ENCODE assay signal across 19 mouse cellular contexts in the genomic region with DNA sequence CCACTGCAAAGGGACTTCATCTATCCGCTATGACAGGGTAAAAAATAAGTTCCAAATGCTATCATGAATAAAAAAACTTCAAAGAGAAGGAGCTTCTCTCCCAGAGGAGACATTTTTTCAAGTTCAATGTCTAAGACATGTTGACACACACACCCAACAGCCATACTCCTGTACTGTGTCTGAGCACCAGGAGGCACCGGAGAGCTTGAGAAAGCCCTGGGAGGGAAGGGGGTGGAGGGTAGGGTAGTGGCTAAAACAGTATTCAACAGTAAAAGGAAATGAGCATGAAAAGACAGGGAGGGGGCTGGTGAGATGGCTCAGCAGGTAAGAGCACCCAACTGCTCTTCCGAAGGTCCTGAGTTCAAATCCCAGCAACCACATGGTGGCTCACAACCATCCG. TPM values are rescaled to one million over a fixed set of nuclear protein-coding genes. Genes with fewer than 3 reads are reported as not detected.
DNase-seq lines count a peak whose midpoint lies in the region; ATAC-seq and TF ChIP-seq lines count a peak whose summit lies in the region.
"Had no signal": no experiment of that assay in that cellular context is flagged by ENCODE, and none has a peak within 500 bp of the region (broad histone marks: within the 10 kb centered on the region; RNA-seq: fewer than 3 reads in every experiment).

No protein-coding gene starts in this region.

- no peak overlapping the region for H3K9ac ChIP-seq in lung, postnatal 0 days (replicated peaks; ENCODE audit: low read depth)
- H3K9ac ChIP-seq in intestine, postnatal 0 days (ENCODE audit: low read depth, low read length), result no peak overlapping the region
- no peak overlapping the region for H3K9ac ChIP-seq in kidney, embryonic 15.5 days
- H3K9ac ChIP-seq: forebrain, embryonic 15.5 days; liver, embryonic 12.5 days; stomach, embryonic 15.5 days had no signal

- H3K36me3 ChIP-seq in lung, postnatal 0 days (ENCODE audit: insufficient read depth, low read length), result no peaks in the 10 kb centered on the region
- no peaks in the 10 kb centered on the region for H3K36me3 ChIP-seq in intestine, postnatal 0 days (ENCODE audit: control insufficient read depth, insufficient read depth)
- H3K36me3 ChIP-seq in kidney, embryonic 15.5 days, result no peaks in the 10 kb centered on the region
- H3K36me3 ChIP-seq: forebrain, embryonic 15.5 days; liver, embryonic 12.5 days; stomach, embryonic 15.5 days had no signal

- H3K4me3 ChIP-seq in lung, postnatal 0 days (ENCODE audit: low read depth, low read length), result no peak overlapping the region
- no peak overlapping the region for H3K4me3 ChIP-seq in intestine, postnatal 0 days (ENCODE audit: low read depth, low read length)
- no peak overlapping the region for H3K4me3 ChIP-seq in kidney, embryonic 15.5 days (replicated peaks)
- H3K4me3 ChIP-seq: forebrain, embryonic 15.5 days; liver, embryonic 12.5 days; stomach, embryonic 15.5 days had no signal

- 92% methylated on average over 3 of the region's 4 CpGs for WGBS in lung, postnatal 0 days
- WGBS in intestine, postnatal 0 days, result 86% methylated on average over 3 of the region's 4 CpGs
- WGBS in kidney, embryonic 15.5 days, result 93% methylated on average over 4 of the region's 4 CpGs

- H3K4me1 ChIP-seq in lung, postnatal 0 days (ENCODE audit: insufficient read depth, low read depth, low read length), result no peaks in the 10 kb centered on the region
- no peaks in the 10 kb centered on the region for H3K4me1 ChIP-seq in intestine, postnatal 0 days (replicated peaks; ENCODE audit: control insufficient read depth, insufficient read depth, low read length)
- H3K4me1 ChIP-seq in kidney, embryonic 15.5 days, result peaks cover 3% of the 10 kb centered on the region; the same call in 1 of the 2 replicates
- H3K4me1 ChIP-seq: forebrain, embryonic 15.5 days; liver, embryonic 12.5 days; stomach, embryonic 15.5 days had no signal

- TF ChIP-seq EP300 in lung, postnatal 0 days (IDR thresholded peaks at IDR 0.05), result no peak

- peak; percentile 3; the same call in 1 of the 2 replicates for TF ChIP-seq CTCF in lung, postnatal 0 days (IDR thresholded peaks at IDR 0.05)
- TF ChIP-seq CTCF in intestine, postnatal 0 days (IDR thresholded peaks at IDR 0.05; ENCODE audit: low read depth), result peak; percentile 63

- H3K27me3 ChIP-seq in lung, postnatal 0 days (replicated peaks; ENCODE audit: insufficient read depth, low read length), result no peaks in the 10 kb centered on the region
- H3K27me3 ChIP-seq in intestine, postnatal 0 days (replicated peaks; ENCODE audit: control insufficient read depth, insufficient read depth, low read length), result no peaks in the 10 kb centered on the region
- H3K27me3 ChIP-seq in kidney, embryonic 15.5 days, result no peaks in the 10 kb centered on the region
- H3K27me3 ChIP-seq: forebrain, embryonic 15.5 days; liver, embryonic 12.5 days; stomach, embryonic 15.5 days had no signal

- H3K27ac ChIP-seq in lung, postnatal 0 days (ENCODE audit: low read length), result no peak overlapping the region
- H3K27ac ChIP-seq in intestine, postnatal 0 days (ENCODE audit: low read depth, low read length), result no peak overlapping the region
- no peak overlapping the region for H3K27ac ChIP-seq in kidney, embryonic 15.5 days
- H3K27ac ChIP-seq: forebrain, embryonic 15.5 days; liver, embryonic 12.5 days; stomach, embryonic 15.5 days had no signal

- no peaks in the 10 kb centered on the region for H3K9me3 ChIP-seq in lung, postnatal 0 days (ENCODE audit: low read length)
- no peaks in the 10 kb centered on the region for H3K9me3 ChIP-seq in intestine, postnatal 0 days (ENCODE audit: control insufficient read depth)
- no peaks in the 10 kb centered on the region for H3K9me3 ChIP-seq in kidney, embryonic 15.5 days (replicated peaks)
- H3K9me3 ChIP-seq: forebrain, embryonic 15.5 days; liver, embryonic 12.5 days; stomach, embryonic 15.5 days had no signal

- no peak overlapping the region for H3K4me2 ChIP-seq in lung, postnatal 0 days (replicated peaks; ENCODE audit: low read depth, low read length)
- H3K4me2 ChIP-seq in intestine, postnatal 0 days (replicated peaks; ENCODE audit: low read depth), result no peak overlapping the region
- no peak overlapping the region for H3K4me2 ChIP-seq in kidney, embryonic 15.5 days
- H3K4me2 ChIP-seq: forebrain, embryonic 15.5 days; heart, embryonic 11.5 days; liver, embryonic 12.5 days; stomach, embryonic 15.5 days had no signal

- no peak for ATAC-seq in lung, postnatal 0 days
- peak; percentile 63; the same call in 1 of the 2 replicates for ATAC-seq in intestine, postnatal 0 days
- ATAC-seq in kidney, embryonic 15.5 days (replicated peaks; ENCODE audit: low FRiP score), result no peak
- ATAC-seq: forebrain, embryonic 15.5 days; liver, embryonic 12.5 days had no signal

- no peak for DNase-seq in lung, postnatal 0 days (ENCODE audit: low spot score)
- no peak for DNase-seq in lung, adult 18-20 months
- peak; percentile 37 for DNase-seq in ES-CJ7 (ENCODE audit: low read depth, low spot score)
- DNase-seq in thymus, postnatal 4 days, result peak; percentile 63
- no peak for DNase-seq in embryo, embryonic 10 days (ENCODE audit: low spot score)
- DNase-seq: adrenal gland, postnatal 10 days; cerebellum, adult 9-10 months; embryo, embryonic 11 days; heart, postnatal 36 days; kidney, postnatal 4 days; layer of hippocampus, postnatal 36 days; left cerebral cortex, postnatal 4 days; lung, postnatal 10 days had no signal

RNA-seq across cellular contexts. Expression of gene Atp8a2, which starts 58.6 kb away (rescaled TPM):
- 0.25 and 0.54 TPM in 2 replicates for polyA plus RNA-seq in lung, postnatal 0 days (2015; fragmentation: Nextera tagmentation; extraction: Ambion mirVana)
- 3.8 and 5.1 TPM in 2 replicates for polyA plus RNA-seq in intestine, postnatal 0 days (2015; fragmentation: Nextera tagmentation; extraction: Ambion mirVana)
- 1.2 and 1.4 TPM in 2 replicates for polyA plus RNA-seq in kidney, embryonic 15.5 days (2015; fragmentation: Nextera tagmentation; extraction: Ambion mirVana)

Comparison
In these comparisons a context has a peak if more than half of its experiments do, and no peak if none do; other contexts are left out.
1. DNase-seq: peak in ES-CJ7 (single experiment) and thymus, postnatal 4 days (single experiment); none in lung, postnatal 0 days (single experiment), lung, adult 18-20 months (0 of 2) and embryo, embryonic 10 days (single experiment).